Comparison of ENCODE assay signal across 11 mouse cellular contexts in genomic region chr3:27205068-27205467, GRCm38 (mm10). TPM values are rescaled to one million over a fixed set of nuclear protein-coding genes. Genes with fewer than 3 reads are reported as not detected.
DNase-seq lines count a peak whose midpoint lies in the region; ATAC-seq lines count a peak whose summit lies in the region.
"Had no signal": no experiment of that assay in that cellular context is flagged by ENCODE, and none has a peak within 500 bp of the region (broad histone marks: within the 10 kb centered on the region; RNA-seq: fewer than 3 reads in every experiment).

No protein-coding gene starts in this region.

- no peak overlapping the region for H3K9ac ChIP-seq in heart, embryonic 11.5 days (ENCODE audit: low read depth, low read length)
- 0 out of 2 replicates have a peak overlapping the region, but pooled peaks have one; percentile 12 for H3K9ac ChIP-seq in heart, embryonic 14.5 days (ENCODE audit: low read length)
- H3K9ac ChIP-seq: embryonic facial prominence, embryonic 15.5 days; limb, embryonic 15.5 days had no signal

- H3K36me3 ChIP-seq in heart, embryonic 10.5 days: peaks cover 6% of the 10 kb centered on the region; the same call in 1 of the 2 replicates
- H3K36me3 ChIP-seq in heart, embryonic 11.5 days (ENCODE audit: control insufficient read depth, insufficient read depth, low read length): no peaks in the 10 kb centered on the region
- H3K36me3 ChIP-seq in heart, embryonic 14.5 days (ENCODE audit: control insufficient read depth, insufficient read depth, low read length): 0 out of 2 replicates have a peak, but pooled peaks cover 6% of the 10 kb centered on the region
- H3K36me3 ChIP-seq in limb, embryonic 10.5 days: no peaks in the 10 kb centered on the region
- H3K36me3 ChIP-seq: embryonic facial prominence, embryonic 15.5 days; limb, embryonic 15.5 days had no signal

- H3K27me3 ChIP-seq in heart, embryonic 10.5 days (ENCODE audit: insufficient read depth, poor library complexity, severe bottlenecking): no peaks in the 10 kb centered on the region
- no peaks in the 10 kb centered on the region for H3K27me3 ChIP-seq in heart, embryonic 11.5 days (ENCODE audit: control insufficient read depth, insufficient read depth, low read length)
- H3K27me3 ChIP-seq in heart, embryonic 14.5 days (ENCODE audit: control insufficient read depth, insufficient read depth, low read length): no peaks in the 10 kb centered on the region
- H3K27me3 ChIP-seq in limb, embryonic 10.5 days (ENCODE audit: low read depth, poor library complexity, severe bottlenecking): no peaks in the 10 kb centered on the region
- H3K27me3 ChIP-seq: embryonic facial prominence, embryonic 15.5 days; limb, embryonic 15.5 days had no signal

- ATAC-seq in heart, embryonic 11.5 days (replicated peaks; ENCODE audit: insufficient number of reproducible peaks, low FRiP score, low TSS enrichment): no peak
- no peak for ATAC-seq in heart, embryonic 14.5 days (ENCODE audit: insufficient number of reproducible peaks, insufficient read depth, low FRiP score, low read depth)

- no peak overlapping the region for H3K4me3 ChIP-seq in heart, embryonic 10.5 days
- H3K4me3 ChIP-seq in heart, embryonic 11.5 days (ENCODE audit: low read depth, low read length): no peak overlapping the region
- H3K4me3 ChIP-seq in heart, embryonic 14.5 days (ENCODE audit: control insufficient read depth in 1 of 2, insufficient read depth in 1 of 2, low read depth in 1 of 2, low read length in 2 of 2): no peak overlapping the region
- H3K4me3 ChIP-seq in limb, embryonic 10.5 days: no peak overlapping the region
- H3K4me3 ChIP-seq: embryonic facial prominence, embryonic 15.5 days; limb, embryonic 15.5 days; myocyte had no signal

- no peak overlapping the region for H3K4me2 ChIP-seq in heart, embryonic 11.5 days
- H3K4me2 ChIP-seq in heart, embryonic 14.5 days (ENCODE audit: low read length): no peak overlapping the region
- H3K4me2 ChIP-seq: embryonic facial prominence, embryonic 15.5 days; limb, embryonic 15.5 days had no signal

- 42% methylated on average over 5 of the region's 5 CpGs for WGBS in heart, embryonic 10.5 days
- 32% methylated on average over 5 of the region's 5 CpGs for WGBS in heart, embryonic 11.5 days (ENCODE audit: insufficient replicate concordance)
- 48% methylated on average over 5 of the region's 5 CpGs for WGBS in heart, embryonic 14.5 days
- 25% methylated on average over 5 of the region's 5 CpGs for WGBS in limb, embryonic 10.5 days

- H3K9me3 ChIP-seq in heart, embryonic 10.5 days: no peaks in the 10 kb centered on the region
- H3K9me3 ChIP-seq in heart, embryonic 11.5 days (replicated peaks; ENCODE audit: control insufficient read depth, low read length): no peaks in the 10 kb centered on the region
- H3K9me3 ChIP-seq in heart, embryonic 14.5 days (ENCODE audit: control insufficient read depth, low read length): no peaks in the 10 kb centered on the region
- H3K9me3 ChIP-seq in limb, embryonic 10.5 days (replicated peaks): no peaks in the 10 kb centered on the region
- H3K9me3 ChIP-seq: embryonic facial prominence, embryonic 15.5 days; limb, embryonic 15.5 days had no signal

- intact Hi-C loops in left cerebral cortex, postnatal 14 days (cut with DNase I): no loop called here

- H3K4me1 ChIP-seq in heart, embryonic 10.5 days: peaks cover 33% of the 10 kb centered on the region
- H3K4me1 ChIP-seq in heart, embryonic 11.5 days (ENCODE audit: control insufficient read depth, insufficient read depth, low read length): peaks cover 18% of the 10 kb centered on the region
- peaks cover 11 to 28% of the 10 kb centered on the region in 2 experiments for H3K4me1 ChIP-seq in heart, embryonic 14.5 days (ENCODE audit: control insufficient read depth in 2 of 2, insufficient read depth in 2 of 2, low read length in 2 of 2)
- H3K4me1 ChIP-seq in limb, embryonic 10.5 days: peaks cover 16% of the 10 kb centered on the region

- DNase-seq in heart, embryonic 10.5 days (ENCODE audit: low spot score): no peak
- peak; percentile 53 for DNase-seq in adipocyte (ENCODE audit: low spot score)
- DNase-seq in limb, embryonic 10.5 days (ENCODE audit: low spot score): peak; percentile 40
- no peak for DNase-seq in right cerebral cortex, postnatal 10 days (ENCODE audit: low spot score in 2 of 2)
- DNase-seq in frontal cortex, postnatal 25 days (ENCODE audit: low spot score in 2 of 2): no peak
- DNase-seq in left cerebral cortex, postnatal 14 days (ENCODE audit: low spot score in 2 of 2): no peak

- peak overlapping the region; percentile 30 for H3K27ac ChIP-seq in heart, embryonic 10.5 days
- no peak overlapping the region for H3K27ac ChIP-seq in heart, embryonic 11.5 days (ENCODE audit: low read depth, low read length)
- H3K27ac ChIP-seq in heart, embryonic 14.5 days (replicated peaks in 1 of 2; ENCODE audit: control insufficient read depth in 1 of 2, insufficient read depth in 1 of 2, low read depth in 2 of 2, low read length in 2 of 2): peak overlapping the region; percentile 46 to 60
- H3K27ac ChIP-seq in limb, embryonic 10.5 days: peak overlapping the region; percentile 53
- H3K27ac ChIP-seq: embryonic facial prominence, embryonic 15.5 days; limb, embryonic 15.5 days had no signal

RNA-seq across cellular contexts. Expression of gene Nceh1, which starts 22.3 kb away (rescaled TPM):
- polyA plus RNA-seq in heart, embryonic 10.5 days (2016; fragmentation: Nextera tagmentation; extraction: Ambion mirVana): 6.9 and 9.9 TPM in 2 replicates
- 11.4 and 12.6 TPM in 2 replicates for polyA plus RNA-seq in heart, embryonic 11.5 days (2014; fragmentation: Nextera tagmentation; extraction: Ambion mirVana)
- 18.1 and 21.3 TPM in 2 replicates for polyA plus RNA-seq in heart, embryonic 14.5 days (2014; fragmentation: Nextera tagmentation; extraction: Ambion mirVana)
- polyA plus RNA-seq in limb, embryonic 10.5 days (2016; fragmentation: Nextera tagmentation; extraction: Ambion mirVana): 3.0 and 3.8 TPM in 2 replicates
- total RNA-seq in left cerebral cortex, postnatal 14 days (2021): 100 to 1,000 TPM; 119 to 121 TPM

RNA-seq across cellular contexts. Expression of gene Ect2, which starts 51.4 kb away (rescaled TPM):
- 59.6 and 66.6 TPM in 2 replicates for polyA plus RNA-seq in heart, embryonic 10.5 days (2016; fragmentation: Nextera tagmentation; extraction: Ambion mirVana)
- polyA plus RNA-seq in heart, embryonic 11.5 days (2014; fragmentation: Nextera tagmentation; extraction: Ambion mirVana): 55.9 and 61.0 TPM in 2 replicates
- 43.7 and 52.3 TPM in 2 replicates for polyA plus RNA-seq in heart, embryonic 14.5 days (2014; fragmentation: Nextera tagmentation; extraction: Ambion mirVana)
- polyA plus RNA-seq in limb, embryonic 10.5 days (2016; fragmentation: Nextera tagmentation; extraction: Ambion mirVana): 72.0 and 80.2 TPM in 2 replicates
- 1 to 10 TPM; 1.1 to 1.4 TPM for total RNA-seq in left cerebral cortex, postnatal 14 days (2021)

Comparison
In these comparisons a context has a peak if more than half of its experiments do, and no peak if none do; other contexts are left out.
1. DNase-seq: peak in adipocyte (single experiment) and limb, embryonic 10.5 days (single experiment); none in heart, embryonic 10.5 days (single experiment), right cerebral cortex, postnatal 10 days (0 of 2), frontal cortex, postnatal 25 days (0 of 2) and left cerebral cortex, postnatal 14 days (0 of 2).